Mouse (Mus musculus) frontal cortex, postnatal 25 days (tissue): ENCODE results near the gene Hivep2.

Experiments
- DNase-seq, 2 experiments: peaks; one replicate each; pipeline ENCODE4 v3.0.0; 2022; ENCODE audit warnings: low spot score in 2 of 2

Hivep2 gene

DNA sequence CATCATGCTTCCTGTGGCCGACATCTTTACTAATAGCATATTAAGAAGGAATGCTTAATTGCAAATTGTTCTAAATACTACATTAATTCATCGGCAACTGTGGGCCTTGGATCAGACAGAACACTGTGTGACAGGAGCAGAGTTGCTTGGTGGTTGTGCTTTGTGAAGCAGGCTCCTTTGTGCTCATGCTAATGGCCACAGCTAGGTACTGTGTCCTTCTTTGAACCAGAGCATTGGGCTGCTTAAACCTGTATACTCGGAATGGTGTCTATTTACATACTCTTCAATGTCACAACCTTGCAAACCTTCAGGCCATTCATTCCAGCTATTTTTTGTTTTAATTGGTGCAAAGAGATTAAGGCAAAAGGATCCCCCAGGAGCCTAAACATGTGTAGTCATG lies 115.9 kb downstream of the Hivep2 start:
- DNase-seq: no peak

DNA sequence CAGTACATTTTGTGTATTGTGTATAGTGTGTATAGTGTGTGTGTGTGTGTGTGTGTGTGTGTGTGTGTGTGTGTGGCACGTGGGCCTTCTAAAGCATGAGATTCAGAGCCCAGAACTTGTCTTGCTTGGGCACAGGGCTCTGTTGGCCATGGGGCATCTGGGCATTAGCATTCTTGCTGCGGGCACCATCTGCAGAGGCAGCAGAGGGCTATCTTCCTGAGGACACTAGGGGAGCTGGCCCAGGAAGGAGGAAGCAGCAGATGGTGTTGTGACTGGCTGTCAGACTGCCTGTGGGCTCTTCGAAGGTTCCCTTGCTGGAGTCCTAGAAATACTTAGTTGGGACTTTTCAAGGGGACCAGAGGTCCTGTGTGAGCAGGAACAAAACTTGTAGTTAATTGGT lies 116.4 kb downstream of the Hivep2 start:
- no peak for DNase-seq

DNA sequence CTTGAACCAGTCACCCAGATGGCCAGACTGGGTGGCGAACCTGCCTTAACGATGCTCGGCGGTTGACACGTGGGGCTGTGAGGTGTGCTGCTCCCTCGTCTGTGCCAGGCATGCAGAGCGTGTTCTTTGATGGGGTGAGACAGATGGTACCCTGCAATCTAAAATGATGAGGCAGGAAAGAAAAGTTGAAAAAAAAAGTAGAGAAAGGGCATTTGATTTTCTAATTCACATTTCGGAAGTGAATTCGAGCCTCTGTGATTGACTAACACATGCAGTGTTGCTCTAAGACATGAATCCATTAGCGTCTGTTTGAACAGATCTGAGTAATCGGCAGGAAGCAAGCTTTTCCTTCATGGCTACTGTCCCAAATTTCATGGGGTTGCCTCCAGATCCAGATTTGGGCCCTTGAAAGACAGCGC lies 119.4 kb downstream of the Hivep2 start:
- no peak for DNase-seq

DNA sequence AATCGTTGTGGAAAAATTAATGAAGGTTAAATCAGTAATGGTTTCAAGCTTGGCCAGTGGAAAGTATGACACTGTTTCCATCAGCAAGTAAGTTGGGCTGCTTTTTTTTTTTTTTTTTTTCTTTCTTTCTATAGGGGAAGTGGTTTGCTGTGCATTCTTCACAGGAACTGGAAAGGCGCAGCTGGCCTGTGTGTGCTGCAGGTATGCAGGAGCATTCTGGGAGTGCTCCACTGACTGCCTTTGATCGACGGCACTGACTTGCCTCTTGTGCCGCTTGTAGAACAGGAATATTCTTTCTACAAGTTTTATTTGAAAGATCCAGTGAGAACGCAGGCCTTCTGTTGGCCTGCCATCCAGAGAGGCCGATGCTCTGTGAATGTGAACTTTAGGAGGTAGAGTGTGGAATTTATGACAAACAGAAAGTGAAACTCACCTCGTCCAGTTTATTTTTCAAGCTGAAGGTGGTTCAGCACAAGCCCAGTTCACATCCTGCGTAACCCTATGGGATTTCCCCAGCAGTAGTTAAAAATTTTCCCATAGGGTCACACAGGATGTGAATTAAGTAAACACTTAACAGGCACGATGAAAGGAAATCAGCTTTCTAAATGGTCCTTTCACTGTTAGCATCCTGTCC lies 120.1 kb downstream of the Hivep2 start:
- DNase-seq: no peak

DNA sequence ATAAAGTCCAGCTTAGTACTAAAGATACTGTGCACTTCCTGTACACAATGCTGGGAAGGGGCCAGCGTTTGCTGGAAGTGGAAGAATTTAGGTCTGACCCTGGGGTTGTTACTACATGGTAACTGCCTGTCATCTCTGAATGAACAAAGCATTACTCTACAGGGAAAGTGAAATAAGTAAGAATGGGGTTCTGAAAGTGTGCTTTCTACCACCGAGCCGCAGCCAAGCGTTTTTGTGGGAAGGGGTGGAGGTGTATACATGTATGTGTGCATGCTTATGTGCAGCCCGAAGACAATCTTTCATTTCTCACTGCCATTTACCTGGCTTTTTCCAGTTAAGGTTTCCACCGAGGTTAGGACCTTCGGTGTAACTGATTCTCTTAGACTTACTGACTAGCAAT lies 121.4 kb downstream of the Hivep2 start:
- DNase-seq: no peak

DNA sequence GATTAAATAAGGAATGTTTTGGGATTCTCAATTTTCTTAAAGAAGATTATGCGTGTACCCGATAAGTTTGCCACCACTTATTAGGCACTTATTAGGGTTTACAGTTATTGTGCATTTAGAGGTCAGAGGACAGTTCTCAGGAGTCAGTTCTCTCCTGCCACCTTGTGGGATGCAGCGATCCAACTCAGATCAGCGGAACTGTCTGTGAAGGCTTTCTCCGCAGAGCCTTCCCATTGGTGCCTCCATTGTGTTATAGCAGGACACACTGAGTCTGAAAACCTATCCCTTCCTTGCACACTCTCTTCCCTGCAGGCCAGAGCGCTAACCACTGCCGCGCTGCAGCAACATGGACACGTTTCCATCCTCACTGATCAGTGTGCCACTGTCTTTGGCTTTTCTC lies 123.6 kb downstream of the Hivep2 start:
- DNase-seq: no peak

DNA sequence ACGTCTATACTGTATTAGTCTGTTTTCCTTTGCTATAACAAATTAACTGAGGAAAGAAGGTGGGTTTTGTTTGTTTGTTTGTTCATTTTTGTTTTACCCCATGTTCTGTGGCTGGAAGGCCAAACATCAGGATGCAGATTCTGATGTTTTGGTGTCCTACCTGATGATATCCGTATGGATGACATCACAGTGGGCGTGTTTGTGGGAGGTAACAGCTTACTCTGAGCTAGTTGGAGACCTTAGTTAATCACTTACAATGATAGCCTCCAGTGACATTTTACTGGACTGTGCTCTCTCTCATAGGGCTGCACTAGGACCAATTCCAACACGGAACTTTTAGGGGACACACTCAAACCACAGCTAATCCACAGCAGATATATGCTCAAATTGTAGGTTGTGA lies 128.2 kb downstream of the Hivep2 start:
- no peak for DNase-seq

DNA sequence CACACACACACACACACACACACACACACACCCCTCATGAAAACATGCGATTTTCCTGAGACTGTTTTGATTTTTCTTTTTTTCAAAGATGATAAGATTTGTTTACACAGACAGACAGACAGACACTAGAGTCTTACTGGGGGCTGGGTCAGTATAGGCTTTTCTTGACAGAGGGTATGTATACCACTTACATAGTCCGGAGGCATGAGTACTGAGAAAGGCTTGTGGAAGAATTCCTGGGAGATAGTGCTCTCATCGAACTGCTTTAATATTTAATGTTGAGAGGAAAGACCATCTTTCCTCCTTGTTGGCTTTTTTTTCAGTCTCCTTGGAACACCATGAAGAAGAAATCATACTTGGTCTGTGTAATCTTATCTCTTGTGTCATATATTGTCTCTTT lies 130.2 kb downstream of the Hivep2 start:
- no peak for DNase-seq

DNA sequence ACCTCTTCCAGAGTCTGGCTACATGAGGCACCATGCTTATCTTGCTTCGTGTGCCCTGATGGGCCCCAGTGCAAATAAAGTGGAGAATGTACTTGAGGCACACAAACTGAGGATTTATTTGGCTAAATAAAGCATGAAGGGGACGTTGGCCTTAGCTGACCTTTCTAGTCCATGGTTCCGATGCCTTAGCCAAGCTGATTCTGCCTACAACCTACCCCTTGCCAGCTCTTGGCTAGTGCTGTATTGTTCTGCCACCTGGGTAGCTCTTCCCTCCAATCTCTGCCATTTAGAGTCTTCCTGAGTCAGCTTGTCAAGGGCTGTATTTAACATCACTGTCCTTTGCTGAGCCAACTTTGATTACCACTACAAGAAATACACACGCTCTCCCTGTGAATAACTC lies 133.3 kb downstream of the Hivep2 start:
- no peak for DNase-seq

DNA sequence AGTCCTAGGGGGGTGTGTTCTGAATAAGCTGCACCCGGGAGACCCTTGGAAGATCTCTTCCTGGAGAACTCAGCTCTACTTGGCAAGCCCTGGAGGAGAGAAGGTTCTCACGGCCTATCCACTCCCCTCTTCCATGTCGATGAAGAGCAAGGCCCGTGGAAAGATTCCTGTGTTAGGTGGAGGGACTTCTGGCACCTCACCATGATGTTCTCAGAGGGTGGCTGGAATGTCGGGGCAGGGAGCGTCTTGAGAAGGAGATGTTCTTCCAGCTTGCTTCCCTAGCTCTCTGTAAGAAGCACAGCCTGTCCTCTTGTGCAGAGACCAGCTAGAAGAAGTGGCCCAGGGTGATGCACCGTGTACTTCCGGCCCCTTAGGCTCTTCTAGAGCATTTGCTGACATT lies 134.2 kb downstream of the Hivep2 start:
- DNase-seq: no peak

DNA sequence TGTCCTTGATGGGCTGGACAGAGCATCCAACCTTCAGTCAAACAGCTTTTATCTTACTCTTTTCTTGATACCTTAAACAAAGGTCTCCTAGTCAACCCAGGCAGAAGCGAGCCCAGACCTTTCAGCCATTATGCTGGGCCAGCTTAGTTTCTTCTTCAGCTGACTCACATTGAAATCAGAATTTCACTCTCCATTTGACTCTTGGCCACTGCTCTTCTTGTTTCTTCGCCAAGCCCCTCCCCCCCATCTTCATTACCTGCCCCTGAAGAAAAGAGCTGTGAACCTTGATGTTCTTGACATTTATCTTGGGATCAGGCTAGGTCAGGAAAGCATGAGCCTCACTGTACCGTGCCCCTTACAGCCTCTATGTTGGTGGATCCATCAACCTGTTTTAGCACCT lies 135.0 kb downstream of the Hivep2 start:
- no peak for DNase-seq

DNA sequence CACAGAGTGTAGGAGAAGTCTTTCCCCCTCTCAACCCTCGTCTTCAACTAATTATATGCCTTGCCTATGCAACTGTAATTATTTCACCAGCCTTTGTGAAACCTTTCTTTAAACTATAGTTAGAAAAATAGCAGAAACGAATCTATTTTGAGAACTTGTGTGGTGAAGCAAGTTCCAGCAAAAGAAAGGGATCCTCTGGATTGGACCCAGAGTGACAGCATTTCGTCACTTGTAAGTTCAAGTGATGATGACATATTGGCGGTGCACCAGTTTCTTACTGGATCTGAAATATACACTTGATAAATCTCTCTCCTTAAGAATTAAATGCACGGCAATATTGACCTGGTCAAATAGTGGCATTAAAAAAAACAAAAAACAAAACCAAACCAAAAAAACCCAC lies 136.1 kb downstream of the Hivep2 start:
- DNase-seq: no peak

DNA sequence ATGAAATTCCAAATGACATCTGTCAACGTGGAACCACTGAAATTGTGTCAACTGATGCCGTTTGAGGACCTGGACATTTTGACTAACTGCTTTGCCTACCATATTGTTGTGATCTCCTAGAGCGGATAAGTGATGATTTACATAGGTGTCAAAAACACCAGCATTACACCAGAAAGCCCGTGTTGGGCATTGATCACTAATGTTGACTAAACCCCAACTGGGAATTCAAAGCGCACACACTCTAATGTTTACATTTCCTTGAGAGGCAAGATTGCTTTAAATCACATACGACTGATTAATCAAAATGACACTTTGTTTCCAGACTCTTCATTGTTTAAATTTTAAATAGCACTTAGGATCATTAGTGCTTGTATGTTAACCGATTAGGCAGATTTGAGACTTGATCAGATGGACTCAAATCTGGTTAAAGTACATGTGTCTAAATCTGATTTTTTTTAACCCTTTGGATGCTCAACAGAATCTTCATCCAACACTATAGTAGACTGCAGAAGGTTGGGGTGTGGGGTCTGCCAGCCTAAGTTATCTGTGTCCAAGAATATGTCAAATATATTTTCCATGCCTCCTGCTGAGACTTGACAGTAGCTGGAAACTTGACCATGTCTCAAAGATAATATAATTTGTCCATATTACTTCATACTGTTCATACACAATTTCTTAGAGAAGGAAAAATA lies 142.3 kb downstream of the Hivep2 start:
- no peak for DNase-seq

DNA sequence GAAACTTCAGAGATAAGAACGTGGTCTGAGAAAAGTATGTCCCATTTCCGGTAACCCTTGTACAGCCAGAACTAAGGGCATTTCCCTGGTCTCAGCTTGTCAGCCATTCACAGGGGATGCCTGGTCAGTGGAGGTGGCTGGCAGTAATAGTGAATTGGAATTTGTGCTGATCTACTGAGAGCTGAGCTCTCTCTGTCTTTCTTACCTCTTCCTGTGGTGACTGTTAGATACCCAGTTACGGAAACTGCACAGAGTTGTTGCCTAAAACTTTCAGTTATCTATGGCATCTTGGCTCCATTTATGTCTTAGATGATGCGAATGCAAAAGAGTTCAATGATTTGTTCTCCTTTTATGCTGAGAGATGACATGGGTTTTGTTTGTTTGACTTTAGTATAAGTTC lies 150.0 kb downstream of the Hivep2 start:
- DNase-seq: no peak

DNA sequence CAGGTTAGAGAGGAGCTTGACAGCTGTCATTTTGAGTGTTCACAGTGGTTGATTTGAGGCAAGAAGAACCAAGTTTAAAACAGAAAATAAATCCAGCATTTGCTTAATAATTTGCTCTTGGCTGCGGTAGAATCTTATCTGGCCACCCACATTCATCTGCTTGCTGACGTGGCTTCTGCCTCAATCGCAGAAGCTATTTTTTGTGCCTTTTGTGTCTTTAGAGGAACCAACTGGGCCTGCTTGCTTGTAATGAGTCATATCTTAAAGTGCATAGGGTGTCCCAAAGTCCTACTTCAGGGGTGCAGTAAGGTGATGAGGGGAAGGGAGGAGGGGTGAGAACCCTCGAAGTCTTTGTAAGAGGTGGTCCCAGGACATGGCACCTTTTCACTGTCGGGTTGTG lies 151.1 kb downstream of the Hivep2 start:
- no peak for DNase-seq

DNA sequence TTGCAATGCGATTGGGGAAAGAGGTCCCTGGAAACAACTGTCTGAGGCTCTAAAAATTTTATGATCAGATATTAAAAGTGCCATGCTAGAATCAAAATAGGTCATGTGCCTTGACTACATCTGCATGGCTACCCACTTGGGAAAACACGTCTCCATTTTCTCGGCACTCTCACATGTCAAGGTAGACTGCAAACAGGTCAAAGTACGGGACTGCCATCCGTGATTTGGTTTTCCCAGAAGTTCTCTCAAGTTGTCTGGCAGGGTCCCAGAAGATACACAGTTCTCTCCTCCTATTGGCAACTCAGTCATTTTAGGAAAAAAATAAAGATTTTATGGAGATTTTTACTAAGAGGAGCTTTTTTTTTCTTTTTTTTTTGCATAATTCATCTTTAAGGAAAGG lies 153.3 kb downstream of the Hivep2 start:
- DNase-seq: no peak

DNA sequence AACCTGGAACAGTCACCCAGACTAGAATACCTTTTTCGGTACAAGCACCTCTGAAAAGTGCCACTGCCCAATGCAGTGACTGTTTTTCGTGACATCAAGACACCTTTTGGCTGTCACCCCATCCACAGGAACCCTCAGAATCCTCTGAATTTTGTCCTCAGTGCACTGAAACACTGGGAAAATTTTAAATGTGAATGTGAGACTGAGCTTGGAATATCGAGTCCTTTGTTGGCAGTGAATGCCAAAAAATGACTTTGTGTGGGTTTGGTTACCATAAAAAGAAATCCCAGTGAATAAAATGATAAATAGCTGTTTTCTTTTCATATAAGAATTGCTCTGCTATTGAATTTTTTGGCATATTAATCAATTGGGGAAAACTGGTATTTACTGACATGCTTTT lies 154.6 kb downstream of the Hivep2 start:
- no peak for DNase-seq

DNA sequence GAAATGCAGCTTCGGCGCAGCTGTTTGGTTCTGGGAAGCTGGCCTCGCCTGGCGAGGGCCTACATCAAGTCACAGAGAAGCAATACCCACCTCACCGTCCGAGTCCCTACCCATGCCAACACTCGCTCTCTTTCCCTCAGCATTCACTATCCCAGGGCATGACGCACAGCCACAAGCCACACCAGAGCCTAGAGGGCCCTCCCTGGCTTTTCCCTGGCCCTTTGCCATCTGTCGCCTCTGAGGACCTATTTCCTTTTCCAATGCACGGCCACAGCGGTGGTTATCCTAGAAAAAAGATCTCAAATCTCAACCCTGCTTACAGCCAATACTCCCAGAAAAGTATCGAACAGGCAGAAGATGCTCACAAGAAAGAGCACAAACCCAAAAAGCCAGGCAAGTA lies 162.0 kb downstream of the Hivep2 start:
- DNase-seq: no peak

DNA sequence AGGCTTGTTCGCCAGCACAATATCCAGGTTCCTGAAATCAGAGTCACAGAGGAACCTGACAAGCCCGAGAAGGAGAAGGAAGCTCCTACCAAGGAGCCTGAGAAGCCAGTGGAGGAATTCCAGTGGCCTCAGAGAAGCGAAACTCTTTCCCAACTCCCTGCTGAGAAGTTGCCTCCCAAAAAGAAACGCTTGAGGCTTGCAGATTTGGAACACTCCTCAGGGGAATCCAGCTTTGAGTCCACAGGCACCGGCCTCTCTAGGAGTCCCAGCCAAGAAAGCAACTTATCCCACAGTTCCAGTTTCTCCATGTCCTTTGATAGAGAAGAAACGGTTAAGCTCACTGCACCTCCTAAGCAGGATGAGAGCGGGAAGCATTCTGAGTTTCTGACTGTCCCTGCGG lies 164.4 kb downstream of the Hivep2 start:
- DNase-seq: no peak

DNA sequence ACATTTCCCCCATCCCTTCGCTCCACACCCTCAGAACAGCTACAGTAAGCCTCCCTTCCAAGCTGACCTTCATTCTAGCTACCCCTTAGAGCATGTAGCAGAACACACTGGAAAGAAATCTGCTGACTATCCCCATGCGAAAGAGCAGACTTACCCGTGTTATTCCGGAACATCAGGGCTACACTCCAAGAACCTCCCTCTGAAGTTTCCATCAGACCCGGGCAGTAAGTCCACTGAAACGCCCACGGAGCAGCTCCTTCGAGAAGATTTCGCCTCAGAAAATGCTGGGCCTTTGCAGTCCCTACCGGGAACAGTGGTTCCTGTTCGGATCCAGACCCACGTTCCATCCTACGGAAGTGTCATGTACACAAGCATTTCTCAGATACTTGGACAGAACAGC lies 165.4 kb downstream of the Hivep2 start:
- DNase-seq: no peak

DNA sequence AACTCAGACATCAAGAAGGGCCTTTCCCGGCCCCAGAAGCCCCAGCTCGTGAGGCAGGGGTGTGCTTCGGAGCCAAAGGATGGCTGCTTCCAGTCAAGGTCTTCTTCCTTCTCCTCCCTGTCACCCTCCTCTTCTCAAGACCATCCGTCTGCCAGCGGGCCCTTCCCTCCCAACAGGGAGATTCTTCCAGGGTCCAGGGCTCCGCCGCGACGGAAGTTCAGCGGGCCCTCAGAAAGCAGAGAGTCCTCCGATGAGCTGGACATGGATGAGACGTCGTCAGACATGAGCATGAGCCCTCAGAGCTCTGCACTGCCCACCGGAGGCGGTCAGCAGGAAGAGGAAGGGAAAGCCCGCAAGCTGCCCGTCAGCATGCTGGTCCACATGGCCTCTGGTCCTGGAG lies 166.2 kb downstream of the Hivep2 start:
- no peak for DNase-seq

DNA sequence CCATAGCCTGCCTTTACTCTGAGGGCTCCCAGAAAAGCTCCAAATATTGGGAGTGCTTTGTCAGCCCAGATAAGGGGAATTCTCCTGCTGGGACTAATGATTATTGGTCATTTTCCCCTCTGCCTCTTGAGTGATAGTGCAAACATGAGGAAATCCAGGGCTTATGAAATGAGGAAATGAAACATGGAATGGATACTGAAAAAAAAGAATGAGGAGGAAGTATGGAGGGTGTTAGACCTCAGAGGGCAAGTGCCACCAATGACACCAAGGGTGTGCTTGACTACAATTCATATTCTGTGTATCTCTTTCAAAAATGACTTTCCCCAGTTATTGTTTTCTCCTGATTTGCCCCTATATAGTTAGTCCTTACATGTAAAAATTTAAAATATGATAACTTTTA lies 167.1 kb downstream of the Hivep2 start:
- DNase-seq: no peak

DNA sequence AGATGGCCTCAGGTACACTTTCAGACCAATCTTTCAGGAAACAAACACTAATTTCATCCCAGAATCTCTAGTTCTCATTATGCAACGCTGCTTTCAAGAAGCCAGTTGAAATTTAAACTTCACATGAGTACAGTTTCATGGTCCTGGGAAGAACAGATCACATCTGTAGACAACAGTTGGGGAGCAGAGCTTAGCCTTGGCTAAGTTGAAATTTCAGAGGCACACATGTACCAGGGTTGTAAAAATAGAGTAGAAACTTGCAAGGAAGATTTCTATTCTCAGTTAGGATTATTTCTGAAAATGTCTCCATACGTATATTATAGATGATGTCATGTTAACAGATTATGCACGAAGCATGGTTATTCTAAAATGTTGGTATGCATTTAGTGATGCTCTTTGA lies 172.8 kb downstream of the Hivep2 start:
- DNase-seq: no peak

DNA sequence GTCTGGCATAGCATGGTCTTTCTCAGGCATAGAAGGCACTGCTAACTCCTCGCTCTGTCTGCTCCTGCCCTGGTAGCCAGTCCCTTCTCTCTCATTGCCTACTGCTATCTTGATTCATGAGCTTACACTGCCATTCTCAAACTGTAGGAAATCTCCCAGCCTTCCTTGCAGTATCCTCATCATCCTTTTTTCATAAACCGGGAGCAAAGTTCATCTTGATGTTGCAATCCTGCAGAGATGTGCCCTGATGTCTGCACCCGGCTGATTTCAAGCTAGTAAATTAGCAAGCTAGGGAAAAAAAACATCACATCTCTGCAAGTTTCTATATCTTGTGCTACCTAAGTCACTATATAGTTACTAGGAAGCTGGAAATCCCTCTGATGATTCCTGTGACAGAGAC lies 179.0 kb downstream of the Hivep2 start:
- DNase-seq: no peak
